Mouse (Mus musculus): Measurements from ENCODE around the gene Kcnj5.

Gene Kcnj5

GRCm38 (mm10) chr9:32344051-32344450 is at the start of gene Kcnj5:
Kcnj5 (minus strand) TSS chr9:32344350.
- DNase-seq: no peak

DNA sequence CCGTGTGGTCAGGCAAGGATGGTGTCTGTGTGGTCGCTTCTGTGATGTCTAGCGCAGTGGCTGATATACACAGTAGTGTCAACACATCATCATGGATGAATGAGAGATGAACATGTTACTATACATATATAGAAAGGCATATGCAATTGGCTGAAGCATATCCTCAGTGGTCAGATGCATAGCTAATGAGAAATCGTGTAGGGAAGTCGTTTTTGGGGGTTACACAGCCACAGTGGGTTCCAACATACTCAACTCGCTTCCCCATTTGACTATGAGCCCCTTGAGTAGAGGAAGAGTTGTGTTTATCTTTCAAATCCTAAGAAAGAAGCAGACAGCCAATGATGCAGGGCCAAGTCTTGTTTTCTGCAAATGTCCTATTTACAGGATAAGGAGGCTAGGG is 48.6 kb upstream of the Kcnj5 start:
- DNase-seq: no peak

- no peak for DNase-seq
These were observed 47.6 kb upstream of the Kcnj5 start for GRCm38 (mm10) chr9:32391701-32392100.

DNA sequence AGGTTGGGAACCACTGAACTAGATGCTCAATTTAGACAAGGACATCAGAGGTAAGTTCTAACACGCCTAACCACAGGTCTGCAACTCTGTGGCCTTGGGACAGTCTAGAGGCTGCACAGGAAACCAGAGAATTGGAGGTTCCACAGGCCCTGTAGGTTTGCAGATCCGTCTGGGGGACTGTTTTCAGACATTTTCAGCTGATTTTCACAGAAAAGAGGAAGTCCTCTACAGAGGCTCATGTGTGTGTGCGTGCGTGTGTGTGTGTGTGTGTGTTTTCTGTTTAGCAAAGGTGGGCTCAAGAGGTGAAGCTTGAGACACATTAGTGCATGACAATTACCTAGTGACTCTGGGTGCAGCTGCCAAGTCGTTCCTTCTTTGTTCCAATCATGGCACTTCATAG is 46.9 kb upstream of the Kcnj5 start:
- DNase-seq: no peak

- peak; percentile 16 to 26 for DNase-seq
These were observed 44.0 kb upstream of the Kcnj5 start for GRCm38 (mm10) chr9:32388120-32388519.

GRCm38 (mm10) chr9:32384906-32385305 is 40.8 kb upstream of the Kcnj5 start:
- DNase-seq: no peak

DNA sequence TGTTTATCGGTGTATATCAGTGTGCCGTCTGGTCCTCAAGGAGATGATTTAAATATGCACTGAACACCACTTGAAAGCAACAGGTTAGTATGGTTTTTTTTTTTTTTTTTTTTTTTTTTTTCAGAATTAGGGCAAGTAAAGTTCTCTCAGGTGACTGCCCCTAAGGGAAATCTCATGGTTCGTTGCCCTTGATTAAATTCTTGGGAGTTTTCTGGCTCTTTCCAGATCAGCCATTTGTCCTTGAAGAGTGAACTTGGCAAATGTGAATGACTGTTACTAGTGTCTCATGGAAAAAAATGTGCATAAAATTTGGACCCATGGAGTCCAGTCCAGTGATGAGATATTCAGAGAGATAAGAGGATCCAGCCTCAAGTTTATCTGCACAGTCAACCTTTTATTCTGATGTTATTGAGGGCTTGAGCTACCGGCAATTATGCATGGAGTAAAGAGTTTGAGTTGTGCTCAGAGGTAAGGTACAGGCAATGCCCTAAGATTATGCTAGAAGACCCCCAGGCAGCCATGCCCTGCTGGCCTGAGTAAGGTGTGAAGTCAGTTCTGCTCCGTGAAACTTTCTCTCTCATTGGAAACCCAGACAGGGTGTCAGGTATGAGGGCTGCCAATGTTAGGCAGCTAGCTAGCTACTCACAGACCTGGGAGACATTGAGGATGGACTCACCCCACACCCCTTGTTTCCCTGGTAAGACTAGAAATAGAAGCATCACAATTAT is 32.9 kb upstream of the Kcnj5 start:
- no peak for DNase-seq

- no peak for DNase-seq
These were observed 31.9 kb upstream of the Kcnj5 start for GRCm38 (mm10) chr9:32376031-32376430.

- no peak for DNase-seq
These were observed 29.5 kb upstream of the Kcnj5 start for GRCm38 (mm10) chr9:32373656-32374055.

DNA sequence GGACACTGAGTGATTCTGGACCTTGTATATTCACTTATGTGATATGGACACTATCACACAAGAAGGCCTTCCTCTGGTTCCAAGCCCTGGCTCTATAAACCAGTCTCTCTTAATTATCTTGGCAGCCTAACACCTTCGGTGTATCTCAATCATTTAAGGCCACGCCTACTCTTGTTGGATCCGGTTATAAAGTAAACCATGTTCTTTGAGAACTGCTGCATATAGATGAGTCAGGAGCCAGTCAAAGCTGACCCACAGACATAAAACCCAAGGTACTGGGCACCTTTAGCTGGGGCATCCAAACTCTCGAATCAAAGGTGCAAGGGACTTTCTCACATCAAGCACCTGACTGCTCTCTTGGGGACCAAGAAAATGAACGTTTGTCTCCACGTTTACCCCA is 28.1 kb upstream of the Kcnj5 start, which contains the start of gene Kcnj1:
Kcnj1 (plus strand) TSS at position 292 of the 400 bp plus-strand sequence.
- DNase-seq: no peak

DNA sequence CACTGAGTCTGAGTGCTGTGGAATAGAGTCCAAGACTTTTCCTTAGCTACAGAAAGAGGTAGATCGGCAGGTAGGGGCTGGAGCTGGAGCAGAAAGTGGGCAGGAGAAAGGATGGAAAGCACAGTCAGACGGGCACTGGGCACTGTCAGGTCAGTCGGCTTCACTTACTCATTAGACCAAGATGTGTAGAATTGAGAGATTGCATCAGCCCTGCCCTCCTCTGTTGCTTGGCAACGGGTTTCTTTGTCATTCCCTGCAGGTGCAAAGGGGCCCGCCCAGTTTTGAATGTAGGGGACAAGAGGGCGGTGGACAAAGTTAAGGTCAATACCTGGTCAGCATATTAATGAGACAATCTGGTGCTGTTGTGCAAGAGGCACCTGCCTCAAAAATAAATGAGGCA is 25.2 kb upstream of the Kcnj5 start:
- DNase-seq: no peak

- no peak for DNase-seq
These were observed 24.7 kb upstream of the Kcnj5 start for GRCm38 (mm10) chr9:32368812-32369211.

- no peak for DNase-seq
These were observed 16.6 kb upstream of the Kcnj5 start for GRCm38 (mm10) chr9:32360770-32361169.

GRCm38 (mm10) chr9:32350332-32350731 is 6.2 kb upstream of the Kcnj5 start:
- DNase-seq: peak; percentile 39 to 57

DNA sequence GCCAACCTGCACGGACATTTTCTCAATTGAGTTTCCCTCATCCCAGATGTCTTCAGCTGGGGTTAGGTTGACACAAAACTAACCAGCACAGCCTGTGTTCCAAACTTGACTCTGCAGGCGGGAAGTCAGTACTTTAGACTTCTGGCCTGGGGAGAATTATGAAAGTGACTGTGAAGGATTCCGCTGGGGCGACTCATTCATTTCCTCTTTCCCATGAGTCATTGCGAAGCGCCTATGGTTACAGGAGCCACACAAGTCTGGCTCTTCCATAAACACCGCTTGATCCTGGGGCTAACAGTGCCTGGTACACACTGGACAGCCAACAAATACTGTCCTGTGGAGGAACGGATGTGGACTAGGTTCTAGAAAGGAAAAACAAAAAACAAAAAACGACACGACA is 5.2 kb upstream of the Kcnj5 start:
- no peak for DNase-seq

- no peak for DNase-seq
These were observed 3.9 kb upstream of the Kcnj5 start for GRCm38 (mm10) chr9:32348096-32348495.

DNA sequence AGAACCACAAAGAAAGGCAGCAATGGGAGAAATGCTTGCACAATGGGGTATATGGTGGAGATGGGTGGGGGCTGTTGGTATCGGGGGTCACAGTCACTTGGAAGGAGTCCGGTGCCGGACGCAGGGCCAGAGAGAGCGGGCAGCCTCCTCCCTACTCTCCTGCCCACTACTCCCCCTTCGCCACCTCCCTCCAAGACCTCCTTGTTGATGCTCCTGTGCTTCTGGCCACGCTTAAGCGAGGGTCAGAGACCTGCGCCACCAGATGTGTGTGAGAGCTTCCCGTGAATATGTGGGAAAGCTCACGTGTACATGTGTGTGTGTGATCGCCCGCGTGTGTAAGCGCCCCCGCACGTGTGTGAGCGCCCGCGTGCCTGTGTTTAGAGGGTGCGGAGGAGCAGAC is 339 bp upstream of the Kcnj5 start:
- DNase-seq: no peak

DNA sequence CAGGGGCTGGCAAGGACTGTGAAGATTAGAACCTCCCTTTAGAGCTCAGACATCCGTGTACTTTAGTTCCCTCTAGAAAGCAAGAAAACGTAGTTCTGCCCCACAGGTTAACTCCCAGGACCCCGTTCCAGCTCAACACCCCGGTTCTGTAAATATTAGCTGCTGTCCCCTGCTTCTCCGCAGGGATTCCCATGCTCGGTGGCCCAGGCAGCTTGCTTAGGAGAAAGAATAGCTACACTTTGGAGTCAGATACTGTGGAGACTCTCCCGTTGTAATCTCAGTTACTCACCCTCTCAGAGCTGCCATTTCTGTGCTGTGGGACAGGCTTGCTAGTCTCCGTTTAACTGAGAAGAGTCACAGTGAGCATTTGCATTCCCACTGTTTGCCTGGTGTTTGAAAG is 1.2 kb downstream of the Kcnj5 start:
- DNase-seq: no peak

GRCm38 (mm10) chr9:32340831-32341230 is 3.3 kb downstream of the Kcnj5 start:
- DNase-seq: no peak

- DNase-seq: no peak
These were observed 8.6 kb downstream of the Kcnj5 start for GRCm38 (mm10) chr9:32335389-32336150.

GRCm38 (mm10) chr9:32331162-32331561 is 13.0 kb downstream of the Kcnj5 start:
- DNase-seq: no peak

GRCm38 (mm10) chr9:32328777-32329176 is 15.4 kb downstream of the Kcnj5 start:
- DNase-seq: no peak

- DNase-seq: no peak
These were observed 20.5 kb downstream of the Kcnj5 start for GRCm38 (mm10) chr9:32323610-32324009.

GRCm38 (mm10) chr9:32320167-32320566 is 24.0 kb downstream of the Kcnj5 start:
- no peak for DNase-seq

All from thymus, postnatal 36 days (tissue).